Mouse (Mus musculus) heart, postnatal 14 days (tissue): ENCODE results near the gene Prpf40a. TPM values are rescaled to one million over a fixed set of nuclear protein-coding genes. Genes with fewer than 3 reads are reported as not detected.

Experiments used
- DNase-seq, 2 experiments: peaks; one replicate each; pipeline ENCODE4 v3.0.0; 2021 to 2022
- intact Hi-C: fragments of 180-260 bp; cut with DNase I; formaldehyde crosslinking; loops from one replicate; pipeline ENCODE4 v1.15.1; 2025
- long read RNA-seq, 2 experiments: library from polyadenylated mRNA; stranded (forward); transcript quantifications; one replicate each; pipeline ENCODE4 v2.0.0; 2021
- total RNA-seq, 2 experiments: library from RNA; stranded (reverse); gene quantifications; 2 replicates each; pipeline ENCODE4 v1.2.3; 2021

Prpf40a gene
- 10 to 100 TPM; 36.2 TPM for total RNA-seq
- long read RNA-seq, experiment 1, partial matches to known transcripts: 3 of 5 reads
- long read RNA-seq, experiment 1, other reads (novel, unspliced or antisense): 2 of 5 reads
- long read RNA-seq, experiment 2, partial matches to known transcripts: 4 of 7 reads
- long read RNA-seq, experiment 2, other reads (novel, unspliced or antisense): 3 of 7 reads

GRCm38 (mm10) chr2:53190684-53191511, at the start of gene Prpf40a:
Gene Prpf40a, minus strand, starts transcription at chr2:53191284.
- DNase-seq: peak; percentile 100
- intact Hi-C loops: loop anchor here (10.0 kb wide), 1 partner anchor 446 kb away; the partner anchor contains the start of gene Stam2

GRCm38 (mm10) chr2:53222242-53222641, 31.2 kb upstream of the Prpf40a start:
- peak; percentile 2 to 12 for DNase-seq
- intact Hi-C loops: no loop called here

GRCm38 (mm10) chr2:53213493-53213892, 22.4 kb upstream of the Prpf40a start:
- intact Hi-C loops: no loop called here
- DNase-seq: no peak

- DNase-seq: no peak
- intact Hi-C loops: no loop called here
Measured at GRCm38 (mm10) chr2:53206749-53207148, 15.7 kb upstream of the Prpf40a start.

GRCm38 (mm10) chr2:53204373-53205274, 13.5 kb upstream of the Prpf40a start:
- DNase-seq: no peak
- intact Hi-C loops: no loop called here

GRCm38 (mm10) chr2:53200164-53200885, 9.2 kb upstream of the Prpf40a start:
- intact Hi-C loops: no loop called here
- DNase-seq: no peak

- intact Hi-C loops: loop anchor here (10.0 kb wide), 1 partner anchor 454 kb away; the partner anchor contains the start of gene Stam2
- no peak for DNase-seq
Measured at GRCm38 (mm10) chr2:53199203-53199602, 8.1 kb upstream of the Prpf40a start.

GRCm38 (mm10) chr2:53196431-53196830, 5.3 kb upstream of the Prpf40a start:
- no peak for DNase-seq
- intact Hi-C loops: loop anchor here (10.0 kb wide), 1 partner anchor 452 kb away; the partner anchor contains the start of gene Stam2

GRCm38 (mm10) chr2:53192386-53192785, 1.3 kb upstream of the Prpf40a start:
- DNase-seq: no peak
- intact Hi-C loops: loop anchor here (10.0 kb wide), 1 partner anchor 448 kb away; the partner anchor contains the start of gene Stam2

- intact Hi-C loops: loop anchor here (10.0 kb wide), 1 partner anchor 447 kb away; the partner anchor contains the start of gene Stam2
- DNase-seq: peak; percentile 98
Measured at GRCm38 (mm10) chr2:53191523-53192220, 588 bp upstream of the Prpf40a start, which contains the start of gene Arl6ip6. Gene Arl6ip6, plus strand, starts transcription at chr2:53191726.

GRCm38 (mm10) chr2:53189811-53190210, 1.3 kb downstream of the Prpf40a start:
- intact Hi-C loops: loop anchor here (10.0 kb wide), 1 partner anchor 445 kb away; the partner anchor contains the start of gene Stam2
- DNase-seq: no peak

GRCm38 (mm10) chr2:53179876-53180275, 11.2 kb downstream of the Prpf40a start:
- intact Hi-C loops: no loop called here
- DNase-seq: no peak

GRCm38 (mm10) chr2:53178966-53179365, 12.1 kb downstream of the Prpf40a start:
- intact Hi-C loops: no loop called here
- no peak for DNase-seq

- intact Hi-C loops: no loop called here
- DNase-seq: no peak
Measured at GRCm38 (mm10) chr2:53173966-53174365, 17.1 kb downstream of the Prpf40a start.

GRCm38 (mm10) chr2:53146852-53147251, 44.2 kb downstream of the Prpf40a start:
- intact Hi-C loops: no loop called here
- DNase-seq: no peak

GRCm38 (mm10) chr2:53131567-53131966, 59.5 kb downstream of the Prpf40a start:
- intact Hi-C loops: no loop called here
- DNase-seq: no peak

GRCm38 (mm10) chr2:53129070-53129469, 62.0 kb downstream of the Prpf40a start:
- intact Hi-C loops: no loop called here
- no peak for DNase-seq

GRCm38 (mm10) chr2:53125998-53126397, 65.1 kb downstream of the Prpf40a start:
- DNase-seq: no peak
- intact Hi-C loops: no loop called here

- peak; percentile 27 to 53 for DNase-seq
- intact Hi-C loops: loop anchor here (2.0 to 5.0 kb wide), 2 partner anchors 365 to 859 kb away; no protein-coding TSS in a partner anchor
Measured at GRCm38 (mm10) chr2:53121797-53122196, 69.3 kb downstream of the Prpf40a start.
